Mouse (Mus musculus): ENCODE results near the gene Pcdh9.

Gene Pcdh9

GRCm38 (mm10) chr14:93794530-93794929 is 95.9 kb downstream of the Pcdh9 start:
- DNase-seq (ENCODE audit: low spot score in 2 of 2) = no peak

- DNase-seq (ENCODE audit: low spot score in 2 of 2) = no peak
These were observed 104.2 kb downstream of the Pcdh9 start for GRCm38 (mm10) chr14:93786234-93786633.

GRCm38 (mm10) chr14:93785031-93785430 is 105.4 kb downstream of the Pcdh9 start:
- DNase-seq (ENCODE audit: low spot score in 2 of 2) = no peak

- DNase-seq (ENCODE audit: low spot score in 2 of 2) = no peak
These were observed 127.6 kb downstream of the Pcdh9 start for GRCm38 (mm10) chr14:93762855-93763254.

- no peak for DNase-seq (ENCODE audit: low spot score in 2 of 2)
These were observed 156.3 kb downstream of the Pcdh9 start for GRCm38 (mm10) chr14:93734077-93734673.

- DNase-seq (ENCODE audit: low spot score in 2 of 2) = no peak
These were observed 164.7 kb downstream of the Pcdh9 start for GRCm38 (mm10) chr14:93725798-93726197.

GRCm38 (mm10) chr14:93719208-93719607 is 171.3 kb downstream of the Pcdh9 start:
- DNase-seq (ENCODE audit: low spot score in 2 of 2) = no peak

- DNase-seq (ENCODE audit: low spot score in 2 of 2) = no peak
These were observed 177.1 kb downstream of the Pcdh9 start for GRCm38 (mm10) chr14:93713250-93713935.

- DNase-seq (ENCODE audit: low spot score in 2 of 2) = no peak
These were observed 181.8 kb downstream of the Pcdh9 start for GRCm38 (mm10) chr14:93708651-93709050.

- DNase-seq (ENCODE audit: low spot score in 2 of 2) = no peak
These were observed 188.9 kb downstream of the Pcdh9 start for GRCm38 (mm10) chr14:93701385-93702101.

- no peak for DNase-seq (ENCODE audit: low spot score in 2 of 2)
These were observed 189.6 kb downstream of the Pcdh9 start for GRCm38 (mm10) chr14:93700916-93701315.

GRCm38 (mm10) chr14:93684641-93685040 is 205.8 kb downstream of the Pcdh9 start:
- DNase-seq (ENCODE audit: low spot score in 2 of 2) = no peak

- no peak for DNase-seq (ENCODE audit: low spot score in 2 of 2)
These were observed 215.0 kb downstream of the Pcdh9 start for GRCm38 (mm10) chr14:93675273-93676068.

- no peak for DNase-seq (ENCODE audit: low spot score in 2 of 2)
These were observed 236.3 kb downstream of the Pcdh9 start for GRCm38 (mm10) chr14:93653986-93654757.

- no peak for DNase-seq (ENCODE audit: low spot score in 2 of 2)
These were observed 263.2 kb downstream of the Pcdh9 start for GRCm38 (mm10) chr14:93627241-93627640.

- DNase-seq (ENCODE audit: low spot score in 2 of 2) = no peak
These were observed 266.3 kb downstream of the Pcdh9 start for GRCm38 (mm10) chr14:93624144-93624543.

GRCm38 (mm10) chr14:93621211-93621610 is 269.3 kb downstream of the Pcdh9 start:
- no peak for DNase-seq (ENCODE audit: low spot score in 2 of 2)

- DNase-seq (ENCODE audit: low spot score in 2 of 2) = no peak
These were observed 282.9 kb downstream of the Pcdh9 start for GRCm38 (mm10) chr14:93607546-93607945.

GRCm38 (mm10) chr14:93599997-93600396 is 290.5 kb downstream of the Pcdh9 start:
- DNase-seq (ENCODE audit: low spot score in 2 of 2) = no peak

- no peak for DNase-seq (ENCODE audit: low spot score in 2 of 2)
These were observed 305.0 kb downstream of the Pcdh9 start for GRCm38 (mm10) chr14:93585432-93586024.

GRCm38 (mm10) chr14:93564361-93564760 is 326.1 kb downstream of the Pcdh9 start:
- no peak for DNase-seq (ENCODE audit: low spot score in 2 of 2)
